Mouse (Mus musculus): ENCODE measurements around the gene Fam216b.

DNA sequence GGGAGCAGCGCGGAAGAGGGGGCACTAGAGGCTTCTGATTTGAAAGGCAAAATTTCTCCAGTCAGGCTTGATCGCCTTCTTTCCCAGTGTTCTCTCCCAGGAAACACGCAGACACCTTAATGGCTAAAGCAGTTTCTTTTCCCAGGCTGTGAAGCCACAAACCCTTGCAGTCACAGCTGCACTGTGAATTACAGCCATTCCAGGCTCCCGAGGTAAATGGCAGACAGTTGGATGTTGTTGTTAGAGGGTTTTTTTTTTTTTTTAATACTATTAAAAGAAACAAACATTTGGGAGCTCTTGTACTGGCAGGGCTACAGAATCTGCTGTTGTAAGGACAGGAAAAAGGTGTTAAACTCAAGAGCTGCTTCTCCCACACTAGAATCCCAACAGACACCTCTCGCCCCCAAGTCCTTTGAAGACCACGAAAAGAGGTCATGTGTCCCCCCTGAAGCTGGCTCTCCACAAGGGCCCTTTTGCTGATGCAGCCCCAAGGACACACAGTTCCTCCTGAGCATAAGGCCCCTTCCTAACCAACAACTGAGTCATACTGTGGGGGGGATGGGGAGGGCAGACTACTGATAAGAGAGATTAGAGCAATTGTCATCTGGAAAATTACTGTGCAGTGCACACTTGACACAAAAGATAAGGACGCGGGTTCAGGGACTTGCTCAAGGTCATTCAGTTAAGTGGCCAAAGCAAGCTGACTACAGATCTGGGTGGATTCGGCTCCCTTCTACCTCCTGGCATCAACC, 30.8 kb upstream of the Fam216b start:
- no peak for TF ChIP-seq CTCF (IDR thresholded peaks at IDR 0.05; ENCODE audit: control insufficient read depth, insufficient read depth, insufficient replicate concordance, low read depth, low read length)
- TF ChIP-seq POLR2A (IDR thresholded peaks at IDR 0.05; ENCODE audit: control insufficient read depth, low read depth, low read length): no peak
